Mouse (Mus musculus): ENCODE data around the gene Adh6b. TPM values are rescaled to one million over a fixed set of nuclear protein-coding genes. Genes with fewer than 3 reads are reported as not detected.

Adh6b gene
- not detected in 2 replicates for polyA plus RNA-seq (2012; rRNA removed)

DNA sequence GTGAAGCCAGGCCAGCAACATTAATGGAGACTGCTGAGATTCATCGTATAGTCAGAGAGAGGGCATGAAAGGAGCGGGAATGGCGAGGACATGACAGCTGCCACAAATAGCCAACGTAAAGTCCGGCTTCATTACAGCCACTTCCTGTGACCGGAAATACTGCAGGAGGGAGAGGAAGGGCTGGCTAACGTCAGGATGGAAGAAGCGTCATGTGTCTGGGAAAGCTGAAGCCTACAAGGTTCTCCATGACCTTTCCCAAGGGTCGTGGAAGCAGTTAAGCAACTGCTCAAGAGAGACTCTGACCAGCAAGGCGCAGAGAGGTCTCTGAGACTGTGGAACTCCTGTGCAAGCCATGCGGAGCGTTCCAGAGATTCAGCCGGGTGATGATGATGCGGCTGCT, at the start of gene Adh6b:
Gene Adh6b (plus strand): TSS at position 305 of the 400 bp plus-strand sequence.

GRCm38 (mm10) chr3:138312965-138313364, 28.6 kb upstream of the Adh6b start, which contains the start of gene Adh6a:
TSS of gene Adh6a (plus strand) at chr3:138313286.

Other genes starting within 250 kb of the Adh6b start
- 0.56 TPM in 2 replicates for gene Trmt10a, start 198.3 kb upstream of the Adh6b start, polyA plus RNA-seq (2012; rRNA removed)
- gene Mttp, start 196.8 kb upstream of the Adh6b start, polyA plus RNA-seq (2012; rRNA removed) = 0.40 and 0.42 TPM in 2 replicates
- gene 4930579F01Rik, start 147.9 kb upstream of the Adh6b start, polyA plus RNA-seq (2012; rRNA removed) = not detected in 2 replicates
- gene Adh7, start 124.0 kb upstream of the Adh6b start, polyA plus RNA-seq (2012; rRNA removed) = 0.08 and 0.12 TPM in 2 replicates
- gene Adh1, start 80.8 kb upstream of the Adh6b start, polyA plus RNA-seq (2012; rRNA removed) = 532 and 604 TPM in 2 replicates
- 0.08 TPM in 1 of 2 replicates, not detected in the other for gene Adh6a, start 28.5 kb upstream of the Adh6b start, polyA plus RNA-seq (2012; rRNA removed)
- gene Adh4, start 73.7 kb downstream of the Adh6b start, polyA plus RNA-seq (2012; rRNA removed) = not detected in 2 replicates
- gene Adh5, start 101.3 kb downstream of the Adh6b start, polyA plus RNA-seq (2012; rRNA removed) = 19.0 TPM in 2 replicates
- 10.0 and 11.2 TPM in 2 replicates for gene Metap1, start 147.7 kb downstream of the Adh6b start, polyA plus RNA-seq (2012; rRNA removed)
- gene Eif4e, start 184.4 kb downstream of the Adh6b start, polyA plus RNA-seq (2012; rRNA removed) = 4.1 and 5.1 TPM in 2 replicates

Data from colon, adult 2 months (tissue).